Mouse (Mus musculus): Measurements from ENCODE around the gene Hspb6. TPM values are rescaled to one million over a fixed set of nuclear protein-coding genes. Genes with fewer than 3 reads are reported as not detected.

The Hspb6 gene
- polyA plus RNA-seq, 1 experiment from 2014 or later, result 6.2 TPM

DNA sequence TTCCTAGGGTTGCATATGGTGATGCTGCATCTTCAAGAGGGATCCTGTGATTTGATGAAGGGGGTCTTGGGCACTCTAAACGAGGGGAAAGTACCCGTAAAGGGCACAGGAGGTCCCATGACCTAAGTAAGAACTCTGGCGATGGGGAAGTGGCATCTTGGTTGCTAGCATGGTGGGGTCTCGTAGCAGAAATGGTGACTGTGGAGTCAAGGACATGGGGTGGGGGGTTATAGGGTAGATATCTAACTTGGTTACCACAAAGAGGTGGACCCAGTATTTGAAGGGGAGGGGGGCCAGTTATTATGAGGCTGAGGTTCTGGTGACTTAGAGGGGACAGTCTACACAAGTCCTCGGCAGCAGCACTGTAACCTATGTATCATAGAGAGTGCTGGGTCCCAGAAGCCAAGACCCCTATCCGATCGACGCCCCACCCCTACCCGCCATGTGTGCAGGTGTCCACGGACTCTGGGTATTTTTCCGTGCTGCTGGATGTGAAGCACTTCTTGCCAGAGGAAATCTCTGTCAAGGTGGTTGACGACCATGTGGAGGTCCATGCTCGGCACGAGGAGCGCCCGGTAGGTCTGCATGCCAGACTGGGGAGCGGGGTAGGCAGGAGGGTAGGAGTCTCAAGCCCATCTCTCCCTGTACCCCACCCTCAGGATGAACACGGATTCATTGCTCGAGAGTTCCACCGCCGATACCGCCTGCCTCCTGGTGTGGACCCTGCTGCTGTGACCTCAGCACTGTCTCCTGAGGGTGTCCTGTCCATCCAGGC, 2.0 kb downstream of the Hspb6 start:
- H3K36me3 ChIP-seq, result peaks cover 37% of the 10 kb centered on the region
- WGBS, result 88% methylated on average over 22 of the region's 22 CpGs
- H3K9ac ChIP-seq (replicated peaks), result no peak overlapping the region; the same call in 1 of the 2 replicates
- peak overlapping the region; percentile 89 for H3K4me2 ChIP-seq (replicated peaks)
- no peaks in the 10 kb centered on the region for H3K9me3 ChIP-seq
- H3K4me1 ChIP-seq, result peaks cover 28% of the 10 kb centered on the region
- ATAC-seq (ENCODE audit: low FRiP score, low read depth), result no peak
- peaks cover 10% of the 10 kb centered on the region; the same call in 1 of the 2 replicates for H3K27me3 ChIP-seq
- no peak overlapping the region for H3K27ac ChIP-seq (replicated peaks)
- H3K4me3 ChIP-seq, result peak overlapping the region; percentile 70

DNA sequence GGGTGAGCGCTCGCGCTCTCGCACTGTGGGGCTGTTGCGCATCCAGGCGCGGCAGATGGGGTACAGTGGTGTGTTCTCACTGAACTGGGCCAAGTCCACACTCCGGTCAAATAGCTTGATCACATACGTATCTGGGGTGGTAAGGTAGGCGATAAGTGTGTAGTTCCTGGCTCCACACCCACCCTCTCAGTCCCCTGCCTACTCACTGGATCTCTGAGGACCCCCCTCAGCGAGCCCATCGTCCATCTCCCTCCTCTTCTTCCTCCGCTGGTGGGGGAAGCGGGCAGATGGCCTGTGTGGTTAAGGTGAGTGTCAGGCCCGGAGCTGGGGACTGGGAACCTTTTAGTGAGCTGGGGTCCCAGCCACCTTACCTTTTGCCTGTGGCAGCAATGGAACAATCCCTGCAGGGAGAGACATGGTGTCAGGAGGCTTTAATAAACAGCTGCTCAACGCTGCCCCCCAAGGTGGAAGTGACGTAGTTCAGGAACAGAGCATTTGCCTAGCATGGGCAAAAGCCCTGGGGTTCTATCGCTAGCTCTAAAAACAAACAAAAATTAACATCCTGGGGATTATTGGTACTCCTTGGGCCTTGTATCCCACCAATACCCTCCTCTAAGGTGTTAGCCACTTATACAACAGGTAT, 5.0 kb downstream of the Hspb6 start:
- H3K36me3 ChIP-seq, result peaks cover 34% of the 10 kb centered on the region
- H3K4me2 ChIP-seq (replicated peaks), result no peak overlapping the region
- peaks cover 10% of the 10 kb centered on the region; the same call in 1 of the 2 replicates for H3K27me3 ChIP-seq
- no peak overlapping the region for H3K9ac ChIP-seq (replicated peaks)
- H3K9me3 ChIP-seq, result no peaks in the 10 kb centered on the region
- ATAC-seq (ENCODE audit: low FRiP score, low read depth), result no peak
- H3K4me3 ChIP-seq, result no peak overlapping the region
- no peak overlapping the region for H3K27ac ChIP-seq (replicated peaks)
- H3K4me1 ChIP-seq, result peaks cover 32% of the 10 kb centered on the region
- 93% methylated on average over 18 of the region's 18 CpGs for WGBS

DNA sequence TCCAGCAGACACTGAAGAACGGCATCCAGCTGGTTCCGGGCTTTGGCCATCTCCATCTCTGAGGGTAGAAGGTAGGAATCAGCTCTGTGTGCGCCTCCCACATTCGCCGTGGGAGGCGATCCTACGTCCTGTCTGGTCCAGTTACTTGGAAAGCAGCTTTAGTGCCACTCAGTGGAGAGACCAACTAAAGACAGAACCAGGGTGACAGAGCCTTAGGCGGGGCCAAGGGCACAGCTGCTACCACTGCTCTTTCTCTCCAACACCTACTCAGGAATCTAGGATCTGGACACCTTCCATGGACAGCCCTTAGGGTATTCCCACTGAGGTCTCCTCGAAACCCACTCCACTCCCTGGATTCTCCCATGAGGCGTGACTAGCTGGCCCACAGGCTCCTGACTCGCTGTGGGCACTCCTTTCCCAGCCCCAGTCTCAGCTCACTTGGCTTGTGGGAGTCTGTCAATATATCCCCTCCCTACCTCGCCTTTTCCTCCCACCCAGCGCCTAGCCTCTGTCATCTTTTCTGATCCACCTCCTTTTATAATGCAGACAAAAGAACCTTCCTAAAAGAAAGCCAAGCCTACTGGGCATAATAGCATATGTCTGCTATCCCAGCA, 6.0 kb downstream of the Hspb6 start:
- Histone ChIP-seq H3K4me3 (0 out of 2 replicates have a peak overlapping the region, but pooled peaks have one; percentile 64), H3K36me3 (peaks cover 34% of the 10 kb centered on the region), H3K4me2 (replicated peaks) (peak overlapping the region; percentile 97), H3K9me3 (no peaks in the 10 kb centered on the region), H3K4me1 (peaks cover 32% of the 10 kb centered on the region), H3K9ac (replicated peaks) (no peak overlapping the region), H3K27me3 (peaks cover 10% of the 10 kb centered on the region; the same call in 1 of the 2 replicates), H3K27ac (replicated peaks) (no peak overlapping the region)
- 87% methylated on average over 13 of the region's 13 CpGs for WGBS
- ATAC-seq (ENCODE audit: low FRiP score, low read depth), result no peak

DNA sequence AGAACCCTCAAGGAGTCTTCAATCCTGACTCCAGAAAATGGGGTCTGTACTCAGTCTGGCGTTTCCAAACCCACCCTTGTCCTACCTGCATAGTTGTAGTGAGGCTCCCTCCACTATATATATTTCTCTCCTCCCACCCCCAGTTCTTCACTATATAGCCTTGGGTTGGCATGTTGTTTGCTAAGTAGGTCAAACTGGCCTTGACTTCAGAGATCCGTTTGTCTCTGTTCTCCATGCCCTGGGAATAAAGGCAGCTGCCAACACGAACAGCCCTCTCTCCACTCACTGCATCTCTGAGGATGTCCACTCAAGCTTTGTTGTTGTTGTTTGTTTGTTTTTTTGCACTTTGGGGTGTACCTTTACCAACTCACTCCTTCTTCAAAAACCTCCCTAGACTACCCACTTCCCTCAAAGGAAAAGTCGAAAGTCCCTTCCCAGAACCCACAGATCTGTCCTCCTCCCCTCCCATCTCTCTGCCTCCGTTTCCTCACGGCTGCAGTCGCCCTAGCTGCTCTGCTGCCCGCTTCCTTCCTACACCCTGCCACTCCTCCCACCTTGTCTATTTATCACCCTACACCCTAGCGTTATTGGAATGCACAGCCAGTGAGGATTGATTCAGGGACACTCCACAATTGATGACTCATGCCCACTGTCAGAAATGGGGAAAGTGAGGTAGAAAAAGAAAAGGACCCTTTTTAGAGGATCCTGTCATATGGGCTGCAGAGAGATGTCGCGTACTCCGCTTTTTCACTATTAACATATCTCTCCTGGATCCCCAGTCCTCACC, 6.9 kb downstream of the Hspb6 start:
- 0 out of 2 replicates have a peak, but pooled peaks have one; percentile 0 for ATAC-seq (ENCODE audit: low FRiP score, low read depth)
- H3K4me2 ChIP-seq (replicated peaks), result peak overlapping the region; percentile 97
- H3K9me3 ChIP-seq, result no peaks in the 10 kb centered on the region
- H3K36me3 ChIP-seq, result peaks cover 34% of the 10 kb centered on the region
- H3K27ac ChIP-seq (replicated peaks), result peak overlapping the region; percentile 35; the same call in 1 of the 2 replicates
- H3K4me1 ChIP-seq, result peaks cover 28% of the 10 kb centered on the region
- peaks cover 6% of the 10 kb centered on the region; the same call in 1 of the 2 replicates for H3K27me3 ChIP-seq
- H3K9ac ChIP-seq (replicated peaks), result peak overlapping the region; percentile 76
- H3K4me3 ChIP-seq, result peak overlapping the region; percentile 64
- WGBS, result 12% methylated on average over 12 of the region's 12 CpGs

- peak within 1 kb of the TSS; percentile 97 for H3K4me2 ChIP-seq (replicated peaks)
- no peaks in the 10 kb centered on the region for H3K9me3 ChIP-seq
- H3K27me3 ChIP-seq, result no peaks in the 10 kb centered on the region
- peak within 1 kb of the TSS; percentile 35; the same call in 1 of the 2 replicates for H3K27ac ChIP-seq (replicated peaks)
- H3K36me3 ChIP-seq, result peaks cover 30% of the 10 kb centered on the region
- ATAC-seq (ENCODE audit: low FRiP score, low read depth), result peak; percentile 84
- H3K4me1 ChIP-seq, result peaks cover 34% of the 10 kb centered on the region
- under 1% methylated on average over 20 of the region's 20 CpGs for WGBS
- H3K9ac ChIP-seq (replicated peaks), result peak within 1 kb of the TSS; percentile 76
- H3K4me3 ChIP-seq, result peak within 1 kb of the TSS; percentile 64
Measured at GRCm38 (mm10) chr7:30559443-30559954, 7.5 kb downstream of the Hspb6 start, which contains the start of gene Lin37. TSS of gene Lin37 (minus strand) at chr7:30559838.

DNA sequence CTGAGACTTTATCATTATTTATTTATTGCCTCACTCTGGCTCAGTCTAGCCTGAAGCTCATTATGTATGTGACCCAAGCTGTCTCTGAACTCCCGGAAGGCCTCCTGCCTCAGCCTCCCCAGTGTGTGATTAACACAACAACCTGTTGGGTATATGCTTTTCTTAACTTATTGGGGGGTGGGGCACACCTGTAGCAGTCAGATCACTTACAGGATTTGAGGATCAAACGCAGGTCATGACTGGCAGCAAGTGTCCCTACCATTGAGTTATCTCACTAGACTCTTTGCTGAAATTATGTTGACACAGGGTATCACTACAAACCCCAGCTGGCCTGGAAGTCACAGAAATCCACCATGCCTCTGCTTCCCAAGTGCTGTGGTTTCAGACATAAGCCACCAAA, 8.3 kb downstream of the Hspb6 start:
- no peak for ATAC-seq (ENCODE audit: low FRiP score, low read depth)

DNA sequence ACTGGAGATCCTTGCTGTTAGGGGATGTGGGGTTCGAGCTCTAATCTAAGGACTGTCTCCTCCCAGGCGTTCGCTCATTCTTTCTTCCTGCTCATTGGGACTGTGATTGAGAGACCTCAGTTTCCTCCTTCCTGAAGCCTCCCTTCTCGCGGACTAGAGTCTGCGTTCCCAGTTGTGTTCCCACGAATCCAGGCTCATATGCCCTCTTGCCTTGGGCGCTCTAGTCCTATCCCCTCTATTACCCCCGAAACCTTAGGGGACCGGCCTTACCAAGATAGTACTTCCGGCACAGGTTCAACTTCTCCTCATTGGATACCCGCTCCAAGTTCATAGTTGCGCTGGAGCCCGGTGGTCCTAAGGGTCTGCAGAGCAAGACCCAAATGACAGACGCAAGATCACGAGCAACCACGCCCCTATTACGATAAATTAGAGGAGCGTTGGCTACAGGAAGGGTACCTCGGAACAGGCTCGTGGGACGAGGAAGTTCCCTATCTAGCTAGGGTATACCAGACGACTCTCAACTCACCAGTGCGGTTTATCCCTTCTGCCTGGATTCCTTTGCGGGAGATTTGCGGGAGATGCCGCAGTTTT, 10.6 kb downstream of the Hspb6 start:
- Histone ChIP-seq H3K27me3 (no peaks in the 10 kb centered on the region), H3K4me3 (peak overlapping the region; percentile 76), H3K4me2 (replicated peaks) (peak overlapping the region; percentile 77), H3K4me1 (peaks cover 34% of the 10 kb centered on the region), H3K36me3 (peaks cover 23% of the 10 kb centered on the region), H3K9ac (replicated peaks) (peak overlapping the region; percentile 71), H3K9me3 (no peaks in the 10 kb centered on the region), H3K27ac (replicated peaks) (peak overlapping the region; percentile 92)
- WGBS, result 3% methylated on average over 27 of the region's 27 CpGs
- ATAC-seq (ENCODE audit: low FRiP score, low read depth), result peak; percentile 5; the same call in 1 of the 2 replicates

More for the DNA sequence above, 8.3 kb downstream of the Hspb6 start:
- Histone ChIP-seq H3K4me3 (no peak overlapping the region), H3K4me1 (peaks cover 34% of the 10 kb centered on the region), H3K9ac (replicated peaks) (no peak overlapping the region), H3K36me3 (peaks cover 22% of the 10 kb centered on the region), H3K4me2 (replicated peaks) (no peak overlapping the region), H3K27ac (replicated peaks) (no peak overlapping the region), H3K9me3 (no peaks in the 10 kb centered on the region), H3K27me3 (no peaks in the 10 kb centered on the region)
- WGBS, result 78% methylated on average over 2 of the region's 2 CpGs

- peak; percentile 85 for ATAC-seq (ENCODE audit: low FRiP score, low read depth)
- H3K27ac ChIP-seq (replicated peaks), result peak within 1 kb of the TSS; percentile 92
- under 1% methylated on average over 45 of the region's 45 CpGs for WGBS
Measured at GRCm38 (mm10) chr7:30563117-30563905, 11.3 kb downstream of the Hspb6 start, which contains the start of the genes U2af1l4, Gm49396 and Psenen. TSS of gene U2af1l4 (plus strand) at chr7:30563301. TSS of gene Gm49396 (plus strand) at chr7:30563344. TSS of gene Psenen (minus strand) at chr7:30563627.

DNA sequence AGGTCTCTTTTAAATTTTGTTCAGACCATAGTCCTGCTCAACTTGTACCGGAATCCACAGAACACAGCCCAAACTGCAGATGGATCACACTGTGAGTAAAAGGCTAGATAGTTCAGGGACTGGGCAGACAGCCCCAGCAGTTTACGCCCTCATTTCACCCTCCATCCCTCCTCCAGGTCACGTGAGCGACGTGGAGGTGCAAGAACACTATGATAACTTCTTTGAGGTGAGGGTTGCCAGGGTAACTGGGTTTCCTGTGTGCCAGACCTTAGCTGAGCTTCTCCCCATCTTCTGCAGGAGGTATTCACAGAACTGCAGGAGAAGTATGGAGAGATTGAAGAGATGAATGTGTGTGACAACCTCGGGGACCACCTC, 11.9 kb downstream of the Hspb6 start:
- Histone ChIP-seq H3K27me3 (no peaks in the 10 kb centered on the region), H3K36me3 (peaks cover 34% of the 10 kb centered on the region), H3K4me1 (peaks cover 23% of the 10 kb centered on the region), H3K4me2 (replicated peaks) (peak overlapping the region; percentile 62), H3K9ac (replicated peaks) (peak overlapping the region; percentile 81; the same call in 1 of the 2 replicates), H3K27ac (replicated peaks) (peak overlapping the region; percentile 92), H3K4me3 (peak overlapping the region; percentile 76), H3K9me3 (no peaks in the 10 kb centered on the region)
- peak; percentile 0; the same call in 1 of the 2 replicates for ATAC-seq (ENCODE audit: low FRiP score, low read depth)
- WGBS, result 24% methylated on average over 6 of the region's 6 CpGs

More at GRCm38 (mm10) chr7:30563117-30563905, 11.3 kb downstream of the Hspb6 start, which contains the start of the genes U2af1l4, Gm49396 and Psenen:
- Histone ChIP-seq H3K9ac (replicated peaks) (peak within 1 kb of the TSS; percentile 81), H3K9me3 (no peaks in the 10 kb centered on the region), H3K27me3 (no peaks in the 10 kb centered on the region), H3K4me2 (replicated peaks) (peak within 1 kb of the TSS; percentile 77), H3K36me3 (peaks cover 28% of the 10 kb centered on the region), H3K4me1 (peaks cover 29% of the 10 kb centered on the region), H3K4me3 (peak within 1 kb of the TSS; percentile 76)

DNA sequence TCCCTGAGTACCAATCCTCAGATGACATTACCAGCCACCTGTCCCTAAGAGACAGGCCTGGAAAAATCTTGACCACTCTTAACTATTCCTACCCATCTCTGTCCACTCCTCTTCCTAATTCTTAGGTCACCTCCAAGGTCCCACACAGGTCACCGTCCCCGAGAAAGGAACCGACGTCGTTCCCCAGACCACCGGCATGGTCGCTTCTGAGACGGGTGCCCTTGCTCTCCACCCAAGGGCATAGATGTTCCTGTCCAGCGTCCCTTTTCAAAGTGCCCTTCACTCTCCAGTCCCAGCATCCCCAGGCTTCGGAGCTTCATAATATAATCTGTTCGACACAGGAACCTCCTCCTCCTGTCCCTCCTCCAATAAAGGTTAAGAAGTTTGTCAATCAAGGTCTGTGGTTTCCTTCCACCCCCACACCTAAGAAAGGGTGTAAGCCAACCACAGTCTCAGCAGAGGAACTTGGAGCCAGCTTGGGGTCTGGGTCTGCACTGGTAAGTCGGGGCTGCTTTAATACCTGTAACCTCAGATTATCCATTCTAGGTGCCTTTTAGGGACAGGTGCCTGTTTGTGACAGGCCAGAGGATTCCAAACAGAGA, 13.1 kb downstream of the Hspb6 start, which contains the start of gene Igflr1:
TSS of gene Igflr1 (plus strand) at position 458 of the 602 bp plus-strand sequence.
- H3K27me3 ChIP-seq, result no peaks in the 10 kb centered on the region
- H3K36me3 ChIP-seq, result peaks cover 45% of the 10 kb centered on the region
- H3K9ac ChIP-seq (replicated peaks), result no peak within 1 kb of the TSS
- ATAC-seq (ENCODE audit: low FRiP score, low read depth), result no peak
- no peak within 1 kb of the TSS for H3K27ac ChIP-seq (replicated peaks)
- 0 out of 2 replicates have a peak within 1 kb of the TSS, but pooled peaks have one; percentile 7 for H3K4me3 ChIP-seq
- WGBS, result 94% methylated on average over 12 of the region's 12 CpGs
- H3K9me3 ChIP-seq, result no peaks in the 10 kb centered on the region
- peak within 1 kb of the TSS; percentile 62; the same call in 1 of the 2 replicates for H3K4me2 ChIP-seq (replicated peaks)
- peaks cover 18% of the 10 kb centered on the region for H3K4me1 ChIP-seq

Data from midbrain, embryonic 12.5 days (tissue).